In genomic region chr7:129220948-129221347, GRCm38 (mm10) we compare ENCODE assay signal across 18 mouse cellular contexts. TPM values are rescaled to one million over a fixed set of nuclear protein-coding genes. Genes with fewer than 3 reads are reported as not detected.
"Had no signal": no experiment of that assay in that cellular context is flagged by ENCODE, and none has a peak within 500 bp of the region (broad histone marks: within the 10 kb centered on the region; RNA-seq: fewer than 3 reads in every experiment).

No protein-coding gene starts in this region.

- H3K4me3 ChIP-seq: layer of hippocampus, adult 2 months; limb, embryonic 15.5 days; liver, embryonic 12.5 days; midbrain, embryonic 10.5 days; myocyte; neural tube, embryonic 15.5 days had no signal

- H3K9me3 ChIP-seq: limb, embryonic 15.5 days; liver, embryonic 12.5 days; midbrain, embryonic 10.5 days; neural tube, embryonic 15.5 days had no signal

- ATAC-seq: liver, embryonic 12.5 days had no signal

- H3K27me3 ChIP-seq: limb, embryonic 15.5 days; liver, embryonic 12.5 days; neural tube, embryonic 15.5 days had no signal

- H3K27ac ChIP-seq: layer of hippocampus, adult 2 months; limb, embryonic 15.5 days; liver, embryonic 12.5 days; midbrain, embryonic 10.5 days; neural tube, embryonic 15.5 days had no signal

- H3K4me2 ChIP-seq: limb, embryonic 15.5 days; liver, embryonic 12.5 days; lung, embryonic 14.5 days; neural tube, embryonic 15.5 days had no signal

- DNase-seq: kidney, adult 18-20 months; kidney, postnatal 10 days; lung, embryonic 14.5 days; lung, postnatal 10 days; lung, postnatal 4 days; midbrain, embryonic 14.5 days; right cerebral cortex, postnatal 4 days; spleen, adult 18-20 months; thymus, postnatal 36 days had no signal

- H3K36me3 ChIP-seq: limb, embryonic 15.5 days; liver, embryonic 12.5 days; midbrain, embryonic 10.5 days; neural tube, embryonic 15.5 days had no signal

- H3K4me1 ChIP-seq: limb, embryonic 15.5 days; liver, embryonic 12.5 days; midbrain, embryonic 10.5 days had no signal

- H3K9ac ChIP-seq: limb, embryonic 15.5 days; liver, embryonic 12.5 days; lung, embryonic 14.5 days; neural tube, embryonic 15.5 days had no signal

RNA-seq across cellular contexts. Expression of gene Plpp4, which starts 35.9 kb away (rescaled TPM):
- total RNA-seq: megakaryocyte, adult 5-6 weeks had no signal
- polyA plus RNA-seq: liver, embryonic 12.5 days; liver, embryonic 16.5 days; myocyte; thymus, postnatal 0 days had no signal
